Comparison of ENCODE assay signal across 22 mouse cellular contexts in genomic region chr1:183804295-183804694, GRCm38 (mm10).
"Had no signal": no experiment of that assay in that cellular context is flagged by ENCODE, and none has a peak within 500 bp of the region (broad histone marks: within the 10 kb centered on the region; RNA-seq: fewer than 3 reads in every experiment).

No protein-coding gene starts in this region.

- H3K4me1 ChIP-seq: limb, embryonic 10.5 days; liver, embryonic 12.5 days; liver, embryonic 15.5 days; midbrain, embryonic 13.5 days; neural tube, embryonic 12.5 days; neural tube, embryonic 15.5 days had no signal

- H3K27me3 ChIP-seq: limb, embryonic 13.5 days; liver, embryonic 12.5 days; liver, embryonic 15.5 days; midbrain, embryonic 13.5 days; neural tube, embryonic 12.5 days; neural tube, embryonic 15.5 days had no signal

- H3K9me3 ChIP-seq: limb, embryonic 10.5 days; limb, embryonic 13.5 days; liver, embryonic 12.5 days; liver, embryonic 15.5 days; midbrain, embryonic 13.5 days; neural tube, embryonic 12.5 days; neural tube, embryonic 15.5 days had no signal

- DNase-seq: kidney, adult 9 months; kidney, postnatal 14 days; layer of hippocampus, adult 9-11 months; liver; lung, postnatal 14 days; right cerebral cortex, adult 18-20 months; right cerebral cortex, postnatal 25 days; spleen, adult 18-20 months; thymus, adult 2 months; thymus, postnatal 14 days; thymus, postnatal 4 days had no signal

- H3K36me3 ChIP-seq: limb, embryonic 10.5 days; limb, embryonic 13.5 days; liver, embryonic 12.5 days; liver, embryonic 15.5 days; midbrain, embryonic 13.5 days; neural tube, embryonic 12.5 days; neural tube, embryonic 15.5 days had no signal

- H3K4me3 ChIP-seq: layer of hippocampus, adult 2 months; limb, embryonic 10.5 days; limb, embryonic 13.5 days; liver, embryonic 12.5 days; liver, embryonic 15.5 days; midbrain, embryonic 13.5 days; neural tube, embryonic 12.5 days; neural tube, embryonic 15.5 days had no signal

- H3K4me2 ChIP-seq: limb, embryonic 13.5 days; liver, embryonic 12.5 days; liver, embryonic 15.5 days; midbrain, embryonic 13.5 days; neural tube, embryonic 12.5 days; neural tube, embryonic 15.5 days had no signal

- H3K9ac ChIP-seq: limb, embryonic 13.5 days; liver, embryonic 12.5 days; liver, embryonic 15.5 days; midbrain, embryonic 13.5 days; neural tube, embryonic 12.5 days; neural tube, embryonic 15.5 days had no signal

- H3K27ac ChIP-seq: layer of hippocampus, adult 2 months; limb, embryonic 10.5 days; limb, embryonic 13.5 days; liver, embryonic 12.5 days; liver, embryonic 15.5 days; macrophage; midbrain, embryonic 13.5 days; neural tube, embryonic 12.5 days; neural tube, embryonic 15.5 days; stomach, postnatal 0 days had no signal

- ATAC-seq: liver, embryonic 12.5 days; midbrain, embryonic 13.5 days; midbrain, embryonic 16.5 days had no signal
